24 mouse cellular contexts compared by ENCODE assay signal in genomic region chr5:31804751-31805150, GRCm38 (mm10).
DNase-seq lines count a peak whose midpoint lies in the region; ATAC-seq and TF ChIP-seq lines count a peak whose summit lies in the region.
"Had no signal": no experiment of that assay in that cellular context is flagged by ENCODE, and none has a peak within 500 bp of the region (broad histone marks: within the 10 kb centered on the region; RNA-seq: fewer than 3 reads in every experiment).

No protein-coding gene starts in this region.

- H3K9me3 ChIP-seq in liver, embryonic 12.5 days (replicated peaks) = no peaks in the 10 kb centered on the region
- no peaks in the 10 kb centered on the region for H3K9me3 ChIP-seq in intestine, postnatal 0 days (ENCODE audit: control insufficient read depth)
- no peaks in the 10 kb centered on the region for H3K9me3 ChIP-seq in stomach, postnatal 0 days (ENCODE audit: control insufficient read depth, low read length)
- H3K9me3 ChIP-seq: forebrain, embryonic 13.5 days; G1E; midbrain, embryonic 10.5 days; stomach, embryonic 15.5 days had no signal

- no peak for TF ChIP-seq EP300 in stomach, postnatal 0 days (optimal IDR thresholded peaks at IDR 0.05)

- no peak for TF ChIP-seq CTCF in intestine, postnatal 0 days (IDR thresholded peaks at IDR 0.05; ENCODE audit: low read depth)
- no peak for TF ChIP-seq CTCF in stomach, postnatal 0 days (IDR thresholded peaks at IDR 0.05; ENCODE audit: low read depth)

- no peak overlapping the region for H3K4me3 ChIP-seq in liver, embryonic 12.5 days
- H3K4me3 ChIP-seq in intestine, postnatal 0 days (ENCODE audit: low read depth, low read length) = no peak overlapping the region
- H3K4me3 ChIP-seq in stomach, postnatal 0 days (ENCODE audit: low read depth, low read length) = no peak overlapping the region
- H3K4me3 ChIP-seq: forebrain, embryonic 13.5 days; gastrocnemius, adult 2 months; midbrain, embryonic 10.5 days; stomach, embryonic 15.5 days had no signal

- WGBS in liver, embryonic 12.5 days (ENCODE audit: insufficient replicate concordance) = 46% methylated on average over 8 of the region's 8 CpGs
- 31% methylated on average over 8 of the region's 8 CpGs for WGBS in intestine, postnatal 0 days
- 30% methylated on average over 8 of the region's 8 CpGs for WGBS in stomach, postnatal 0 days

- DNase-seq in liver (peak; percentile 30), MN1 (ENCODE audit: low spot score) (peak; percentile 17)
- DNase-seq in stomach, postnatal 0 days (ENCODE audit: low spot score) = peak; percentile 60
- DNase-seq in cerebellum, postnatal 4 days (ENCODE audit: low spot score in 2 of 2) = no peak
- DNase-seq in thymus, postnatal 25 days = no peak
- DNase-seq in lung, postnatal 14 days = no peak
- DNase-seq: adrenal gland, postnatal 25 days; cerebellum, adult 9-11 months; gastrocnemius, adult 2 months; kidney, adult 11 months; right cerebral cortex, postnatal 4 days; thymus, adult 18-20 months; thymus, postnatal 4 days had no signal

- no peak overlapping the region for H3K27ac ChIP-seq in liver, embryonic 12.5 days
- no peak overlapping the region for H3K27ac ChIP-seq in intestine, postnatal 0 days (ENCODE audit: low read depth, low read length)
- H3K27ac ChIP-seq in stomach, postnatal 0 days (replicated peaks) = no peak overlapping the region
- H3K27ac ChIP-seq: forebrain, embryonic 13.5 days; gastrocnemius, adult 2 months; kidney, postnatal 0 days; liver, embryonic 14.5 days; midbrain, embryonic 10.5 days; stomach, embryonic 15.5 days had no signal

- no peak for ATAC-seq in liver, embryonic 12.5 days
- no peak for ATAC-seq in intestine, postnatal 0 days
- ATAC-seq in stomach, postnatal 0 days (ENCODE audit: low FRiP score, low TSS enrichment) = peak; percentile 78; the same call in 1 of the 2 replicates
- ATAC-seq: forebrain, embryonic 13.5 days; hindbrain, embryonic 16.5 days; midbrain, embryonic 16.5 days had no signal

- no peak overlapping the region for H3K9ac ChIP-seq in liver, embryonic 12.5 days
- no peak overlapping the region for H3K9ac ChIP-seq in intestine, postnatal 0 days (ENCODE audit: low read depth, low read length)
- no peak overlapping the region for H3K9ac ChIP-seq in stomach, postnatal 0 days (ENCODE audit: low read length)
- H3K9ac ChIP-seq: forebrain, embryonic 13.5 days; liver, embryonic 14.5 days; stomach, embryonic 15.5 days had no signal

- H3K4me1 ChIP-seq in liver, embryonic 12.5 days = peaks cover 10% of the 10 kb centered on the region
- H3K4me1 ChIP-seq in intestine, postnatal 0 days (replicated peaks; ENCODE audit: control insufficient read depth, insufficient read depth, low read length) = no peaks in the 10 kb centered on the region
- H3K4me1 ChIP-seq in stomach, postnatal 0 days (replicated peaks; ENCODE audit: control insufficient read depth, insufficient read depth) = no peaks in the 10 kb centered on the region
- H3K4me1 ChIP-seq: forebrain, embryonic 13.5 days; midbrain, embryonic 10.5 days; stomach, embryonic 15.5 days had no signal

- no peaks in the 10 kb centered on the region for H3K27me3 ChIP-seq in liver, embryonic 12.5 days (replicated peaks)
- no peaks in the 10 kb centered on the region for H3K27me3 ChIP-seq in intestine, postnatal 0 days (replicated peaks; ENCODE audit: control insufficient read depth, insufficient read depth, low read length)
- no peaks in the 10 kb centered on the region for H3K27me3 ChIP-seq in stomach, postnatal 0 days (ENCODE audit: control insufficient read depth, insufficient read depth, low read length)
- H3K27me3 ChIP-seq: forebrain, embryonic 13.5 days; stomach, embryonic 15.5 days had no signal

- no peaks in the 10 kb centered on the region for H3K36me3 ChIP-seq in liver, embryonic 12.5 days
- H3K36me3 ChIP-seq in intestine, postnatal 0 days (ENCODE audit: control insufficient read depth, insufficient read depth) = no peaks in the 10 kb centered on the region
- H3K36me3 ChIP-seq in stomach, postnatal 0 days (ENCODE audit: control insufficient read depth, insufficient read depth, low read length) = no peaks in the 10 kb centered on the region
- H3K36me3 ChIP-seq: G1E; midbrain, embryonic 10.5 days; stomach, embryonic 15.5 days had no signal

- H3K4me2 ChIP-seq in liver, embryonic 12.5 days = no peak overlapping the region
- peak overlapping the region; percentile 46; the same call in 1 of the 2 replicates for H3K4me2 ChIP-seq in intestine, postnatal 0 days (replicated peaks; ENCODE audit: low read depth)
- H3K4me2 ChIP-seq in stomach, postnatal 0 days (replicated peaks; ENCODE audit: low read depth) = no peak overlapping the region
- H3K4me2 ChIP-seq: forebrain, embryonic 13.5 days; heart, embryonic 11.5 days; stomach, embryonic 15.5 days had no signal

Comparison
In these comparisons a context has a peak if more than half of its experiments do, and no peak if none do; other contexts are left out.
1. DNase-seq: peak in liver (single experiment), MN1 (single experiment) and stomach, postnatal 0 days (single experiment); none in cerebellum, postnatal 4 days (0 of 2), thymus, postnatal 25 days (single experiment) and lung, postnatal 14 days (single experiment).